Mouse (Mus musculus) neural tube, embryonic 14.5 days (tissue): ENCODE results near the gene Git1. TPM values are rescaled to one million over a fixed set of nuclear protein-coding genes. Genes with fewer than 3 reads are reported as not detected.

Source experiments
- ATAC-seq: fragments of 200-750 bp; cut with Nextera tagmentation; 2 replicates; pipeline ENCODE4 v1.8.0; 2017; ENCODE audit warnings: low read depth, mild to moderate bottlenecking, moderate TSS enrichment, moderate library complexity
- H3K27ac ChIP-seq: fragments of 300-500 bp; sonication (generic); 2 replicates; pipeline ENCODE4 v1.5.1; 2014; ENCODE audit warnings: low read depth, mild to moderate bottlenecking, control low read depth, low read length, moderate library complexity, mixed read lengths
- H3K27me3 ChIP-seq: fragments of 300-500 bp; sonication (generic); 2 replicates; pipeline ENCODE4 v1.6.1; 2014; ENCODE audit warnings: low read length; ENCODE audit not compliant: control insufficient read depth, insufficient read depth
- H3K36me3 ChIP-seq: fragments of 300-500 bp; sonication (generic); 2 replicates; pipeline ENCODE4 v1.6.1; 2014; ENCODE audit warnings: low read length, mixed read lengths; ENCODE audit not compliant: control insufficient read depth, insufficient read depth
- H3K4me1 ChIP-seq: fragments of 300-500 bp; sonication (generic); 2 replicates; pipeline ENCODE4 v1.6.1; 2014; ENCODE audit warnings: low read length; ENCODE audit not compliant: control insufficient read depth, insufficient read depth
- H3K4me2 ChIP-seq: fragments of 300-500 bp; sonication (generic); 2 replicates; pipeline ENCODE4 v1.6.1; 2014; ENCODE audit warnings: mild to moderate bottlenecking, low read depth, low read length, control low read depth
- H3K4me3 ChIP-seq: fragments of 300-500 bp; sonication (generic); 2 replicates; pipeline ENCODE4 v1.5.1; 2014; ENCODE audit warnings: low read depth, low read length, control low read depth, mixed read lengths
- H3K9ac ChIP-seq: fragments of 300-500 bp; sonication (generic); replicated peaks from 2 replicates; pipeline ENCODE4 v1.6.1; 2014; ENCODE audit warnings: low read depth, mild to moderate bottlenecking, control low read depth, low read length, mixed read lengths
- H3K9me3 ChIP-seq: fragments of 300-500 bp; sonication (generic); 2 replicates; pipeline ENCODE4 v1.6.1; 2016; ENCODE audit warnings: low read length; ENCODE audit not compliant: control insufficient read depth
- WGBS: fragments of 180-500 bp; shearing (Covaris S2); extraction: QIAGEN DNeasy Blood & Tissue Kit; methylation state at CpG from one replicate; pipeline ENCODE4 v1.1.7; 2014; 5-methylcytosine and 5-hydroxymethylcytosine counted together
- polyA plus RNA-seq: library from polyadenylated mRNA; unstranded; fragments of >200 nt; fragmentation: Nextera tagmentation; extraction: Ambion mirVana; gene quantifications from 2 replicates; pipeline ENCODE4 v1.2.1, GENCODE M21; 2014

Gene Git1
- polyA plus RNA-seq, 1 experiment from 2014 or later, result 20.3 TPM

DNA sequence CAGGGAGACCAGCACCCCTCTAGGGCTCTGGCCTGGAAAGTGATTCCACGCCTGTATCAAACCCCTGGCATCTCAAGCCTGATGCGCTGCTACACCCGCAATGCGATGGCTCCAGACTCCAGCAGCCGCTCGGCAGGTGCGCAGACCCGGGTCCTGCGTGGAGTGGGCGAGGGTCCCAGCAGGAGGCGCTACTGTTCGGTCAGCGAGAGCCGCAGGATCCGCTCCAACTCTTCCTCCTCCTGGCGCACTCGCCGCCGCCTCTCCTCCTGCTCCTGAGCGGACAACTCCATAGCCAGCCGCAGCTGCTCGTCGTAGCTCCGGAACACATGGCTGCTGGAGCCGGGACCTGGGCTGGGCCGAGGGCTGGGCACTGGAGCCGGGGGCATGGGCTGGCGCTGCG lies 22.0 kb upstream of the Git1 start:
- no peak overlapping the region for H3K9ac ChIP-seq
- H3K4me1 ChIP-seq, result no peaks in the 10 kb centered on the region
- H3K4me3 ChIP-seq, result no peak overlapping the region
- H3K27ac ChIP-seq, result no peak overlapping the region
- H3K4me2 ChIP-seq, result no peak overlapping the region
- H3K9me3 ChIP-seq, result no peaks in the 10 kb centered on the region
- H3K27me3 ChIP-seq, result peaks cover 5% of the 10 kb centered on the region; the same call in 1 of the 2 replicates
- peaks cover 43% of the 10 kb centered on the region for H3K36me3 ChIP-seq
- no peak for ATAC-seq
- 70% methylated on average over 29 of the region's 29 CpGs for WGBS

DNA sequence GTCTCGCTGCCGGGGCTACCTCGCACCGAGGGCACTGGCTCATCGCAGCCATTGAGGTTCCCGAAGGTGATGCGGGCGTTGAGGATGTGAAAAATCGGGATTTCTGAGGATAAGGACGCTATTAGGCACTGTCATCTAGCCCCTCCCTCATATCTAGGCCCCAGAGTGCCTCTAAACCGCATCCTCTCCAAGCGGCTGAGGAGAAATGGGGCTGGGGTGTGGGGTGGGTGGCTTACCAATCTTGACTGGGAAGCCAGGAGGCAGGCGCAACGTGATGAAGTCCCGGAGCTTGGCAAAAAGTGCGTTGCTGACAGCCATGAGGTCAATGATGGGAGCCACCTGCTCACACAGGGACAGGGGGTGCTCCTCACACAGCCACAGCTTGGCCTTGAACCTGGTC lies 20.6 kb upstream of the Git1 start:
- H3K4me3 ChIP-seq, result no peak overlapping the region
- no peaks in the 10 kb centered on the region for H3K4me1 ChIP-seq
- H3K27me3 ChIP-seq, result no peaks in the 10 kb centered on the region; the same call in 1 of the 2 replicates
- no peak overlapping the region for H3K9ac ChIP-seq
- no peaks in the 10 kb centered on the region for H3K9me3 ChIP-seq
- ATAC-seq, result no peak
- H3K4me2 ChIP-seq, result no peak overlapping the region
- peaks cover 46% of the 10 kb centered on the region for H3K36me3 ChIP-seq
- H3K27ac ChIP-seq, result no peak overlapping the region
- WGBS, result 92% methylated on average over 16 of the region's 16 CpGs

DNA sequence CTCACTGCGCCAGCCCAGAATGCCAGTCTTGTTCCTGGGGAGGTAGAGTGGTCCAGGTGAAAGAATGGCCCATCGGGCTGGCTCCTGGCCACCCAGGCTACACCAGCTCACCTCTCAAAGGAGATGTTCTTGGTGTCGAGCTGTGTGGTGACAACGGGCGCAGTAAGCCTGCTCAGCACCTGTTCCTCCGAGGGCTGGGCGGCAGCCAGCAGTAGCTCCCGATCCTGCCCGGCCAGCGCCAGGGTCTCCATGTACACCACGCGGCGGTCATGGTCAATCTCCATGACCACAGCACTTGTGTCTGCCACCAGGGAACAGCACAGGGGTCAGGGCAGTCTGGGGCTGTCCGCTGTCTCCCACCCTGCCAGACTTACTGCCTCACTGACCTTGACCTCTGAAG lies 17.1 kb upstream of the Git1 start:
- H3K9me3 ChIP-seq, result no peaks in the 10 kb centered on the region
- H3K36me3 ChIP-seq, result peaks cover 41% of the 10 kb centered on the region
- no peaks in the 10 kb centered on the region for H3K4me1 ChIP-seq

DNA sequence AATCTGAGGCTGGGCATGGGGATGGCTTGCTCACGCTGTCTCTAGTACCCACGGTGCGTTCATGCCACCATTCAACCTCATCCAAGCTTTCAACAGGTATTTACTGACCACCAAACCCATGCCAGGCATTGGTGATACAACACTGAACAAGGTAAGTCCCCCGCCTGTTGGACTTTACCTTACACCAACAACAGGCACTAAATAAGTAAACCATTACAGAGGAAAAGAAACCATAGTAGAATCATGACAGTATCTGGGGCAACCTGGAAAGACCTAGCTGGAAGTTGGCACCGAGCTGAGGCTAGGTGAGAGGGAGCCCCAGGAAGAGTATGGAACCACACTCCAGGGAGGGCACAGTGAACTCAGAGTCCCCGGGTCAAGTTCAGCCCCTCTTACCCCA lies 16.5 kb upstream of the Git1 start:
- no peak for ATAC-seq
- H3K9ac ChIP-seq, result no peak overlapping the region
- H3K4me3 ChIP-seq, result no peak overlapping the region
- H3K27me3 ChIP-seq, result no peaks in the 10 kb centered on the region
- no peak overlapping the region for H3K4me2 ChIP-seq
- H3K4me1 ChIP-seq, result no peaks in the 10 kb centered on the region
- no peak overlapping the region for H3K27ac ChIP-seq
- 95% methylated on average over 6 of the region's 6 CpGs for WGBS
- no peaks in the 10 kb centered on the region for H3K9me3 ChIP-seq
- H3K36me3 ChIP-seq, result peaks cover 34% of the 10 kb centered on the region

More for the DNA sequence above, 17.1 kb upstream of the Git1 start:
- Histone ChIP-seq H3K4me3 (no peak overlapping the region), H3K9ac (no peak overlapping the region), H3K27me3 (no peaks in the 10 kb centered on the region), H3K27ac (no peak overlapping the region), H3K4me2 (no peak overlapping the region)
- ATAC-seq, result no peak
- WGBS, result 93% methylated on average over 14 of the region's 14 CpGs

DNA sequence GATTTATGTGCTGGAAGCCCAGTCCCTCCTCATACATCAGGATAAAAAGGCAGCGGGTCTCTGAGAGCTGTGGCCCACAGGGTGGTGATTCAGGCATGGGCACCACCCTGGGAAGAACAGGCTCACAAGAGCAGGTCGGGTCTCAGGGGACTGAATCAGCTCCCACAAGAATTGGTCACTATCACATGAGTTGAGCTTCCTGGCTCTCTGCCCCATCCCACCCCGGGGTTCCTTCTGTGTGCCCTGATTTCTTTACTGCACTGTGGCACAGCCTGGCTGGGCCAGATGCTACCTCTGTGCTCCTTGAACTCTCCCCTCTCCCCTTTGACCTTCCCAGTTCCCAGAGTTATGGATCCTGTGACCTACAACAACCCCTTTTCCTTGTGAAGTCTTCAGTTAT lies 10.3 kb upstream of the Git1 start:
- 58% methylated on average over 3 of the region's 3 CpGs for WGBS

DNA sequence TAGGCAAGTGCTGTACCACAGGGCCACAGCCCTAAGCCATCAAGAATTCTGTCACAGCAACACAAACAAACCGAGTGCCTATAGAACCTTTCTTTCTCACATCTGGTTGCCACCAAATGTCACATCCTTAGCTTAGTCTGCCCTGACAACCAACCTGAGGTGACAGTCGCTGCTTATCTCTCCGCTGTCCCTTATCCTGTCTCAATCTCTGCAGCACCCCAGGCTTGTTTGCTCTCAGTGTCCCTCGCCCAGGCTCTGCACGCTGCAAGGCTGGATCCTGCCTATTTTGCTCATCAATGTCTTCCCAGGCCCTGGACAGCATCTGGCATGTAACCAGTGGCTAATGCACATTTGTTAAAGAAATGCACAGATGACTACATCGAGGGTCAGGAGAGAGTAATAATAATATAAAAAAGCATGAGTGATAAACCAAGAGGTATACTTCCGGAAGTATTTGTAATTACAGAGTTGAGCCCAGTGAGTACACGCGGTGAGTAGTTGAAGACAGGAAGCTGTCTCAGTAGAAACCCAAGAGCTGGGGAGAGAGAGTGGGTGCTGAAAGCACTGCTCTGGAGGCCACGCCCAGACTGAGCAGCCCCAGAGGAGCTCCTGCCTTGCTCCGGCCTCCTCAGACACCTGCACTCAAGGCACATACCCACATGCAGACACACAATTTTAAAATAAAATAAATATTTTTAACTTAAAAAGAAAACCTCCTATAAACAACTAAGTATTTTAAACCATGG lies 9.7 kb upstream of the Git1 start:
- Histone ChIP-seq H3K9ac (no peak overlapping the region), H3K27me3 (no peaks in the 10 kb centered on the region), H3K36me3 (no peaks in the 10 kb centered on the region), H3K4me3 (no peak overlapping the region), H3K9me3 (no peaks in the 10 kb centered on the region), H3K27ac (no peak overlapping the region; the same call in 1 of the 2 replicates), H3K4me2 (no peak overlapping the region), H3K4me1 (peaks cover 50% of the 10 kb centered on the region)
- no peak for ATAC-seq
- WGBS, result 63% methylated on average over 11 of the region's 11 CpGs

More for the DNA sequence above, 10.3 kb upstream of the Git1 start:
- H3K27ac ChIP-seq, result no peak overlapping the region
- H3K9me3 ChIP-seq, result no peaks in the 10 kb centered on the region
- no peaks in the 10 kb centered on the region for H3K27me3 ChIP-seq
- no peak for ATAC-seq
- H3K4me3 ChIP-seq, result no peak overlapping the region
- peaks cover 46% of the 10 kb centered on the region for H3K4me1 ChIP-seq
- no peak overlapping the region for H3K9ac ChIP-seq
- no peaks in the 10 kb centered on the region for H3K36me3 ChIP-seq
- H3K4me2 ChIP-seq, result no peak overlapping the region

DNA sequence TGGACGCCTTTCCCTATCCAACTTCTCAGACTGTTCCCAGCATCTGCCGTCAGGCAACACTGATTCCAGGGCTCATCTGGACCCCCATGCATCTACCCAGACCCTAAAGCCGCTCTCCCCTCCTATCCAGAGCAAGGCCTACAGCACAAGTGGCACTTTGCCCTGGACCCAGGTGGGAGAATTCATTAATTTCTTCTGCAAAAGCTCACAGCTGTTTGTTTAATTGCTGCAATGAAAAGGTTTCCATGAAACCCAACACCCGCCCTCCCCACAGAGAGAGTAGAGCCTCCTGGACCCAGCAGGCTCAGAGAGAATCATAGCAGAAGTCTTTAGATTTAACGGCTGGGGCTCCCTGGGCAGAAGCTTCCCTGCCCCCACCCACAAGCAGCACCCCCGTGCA lies 8.1 kb upstream of the Git1 start:
- no peaks in the 10 kb centered on the region for H3K27me3 ChIP-seq
- H3K4me1 ChIP-seq, result peaks cover 54% of the 10 kb centered on the region
- WGBS, result 24% methylated on average over 6 of the region's 6 CpGs
- H3K4me2 ChIP-seq, result no peak overlapping the region; the same call in 1 of the 2 replicates
- no peak overlapping the region for H3K9ac ChIP-seq
- H3K27ac ChIP-seq, result peak overlapping the region; percentile 3; the same call in 1 of the 2 replicates
- ATAC-seq, result no peak
- H3K36me3 ChIP-seq, result no peaks in the 10 kb centered on the region
- no peaks in the 10 kb centered on the region for H3K9me3 ChIP-seq
- H3K4me3 ChIP-seq, result no peak overlapping the region

DNA sequence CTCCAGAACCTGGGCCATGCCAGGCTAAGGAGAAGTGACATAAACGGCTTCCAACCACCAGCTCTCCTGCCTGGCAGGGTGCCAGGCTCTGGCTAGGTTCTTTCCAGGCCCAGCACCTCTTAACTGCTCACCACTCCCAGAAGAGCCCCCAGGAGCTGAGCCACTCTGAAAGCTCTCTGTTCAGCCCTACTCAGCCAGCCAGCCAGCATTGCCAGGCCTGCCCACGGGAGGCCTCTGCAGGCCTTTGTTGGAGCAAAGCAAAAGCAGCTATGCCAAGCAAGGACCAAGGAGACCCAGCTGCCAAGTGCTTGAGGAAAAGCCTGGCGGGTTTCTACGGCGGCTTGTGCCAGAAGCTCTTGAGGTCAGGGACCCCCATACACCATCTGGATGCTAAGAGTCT lies 6.6 kb upstream of the Git1 start:
- H3K4me3 ChIP-seq, result peak overlapping the region; percentile 1; the same call in 1 of the 2 replicates
- peak overlapping the region; percentile 71 for H3K4me2 ChIP-seq
- H3K9ac ChIP-seq, result peak overlapping the region; percentile 32; the same call in 1 of the 2 replicates
- H3K9me3 ChIP-seq, result no peaks in the 10 kb centered on the region
- H3K36me3 ChIP-seq, result no peaks in the 10 kb centered on the region
- peak overlapping the region; percentile 67 for H3K27ac ChIP-seq
- no peaks in the 10 kb centered on the region for H3K27me3 ChIP-seq
- 30% methylated on average over 5 of the region's 5 CpGs for WGBS
- ATAC-seq, result no peak
- H3K4me1 ChIP-seq, result peaks cover 63% of the 10 kb centered on the region

DNA sequence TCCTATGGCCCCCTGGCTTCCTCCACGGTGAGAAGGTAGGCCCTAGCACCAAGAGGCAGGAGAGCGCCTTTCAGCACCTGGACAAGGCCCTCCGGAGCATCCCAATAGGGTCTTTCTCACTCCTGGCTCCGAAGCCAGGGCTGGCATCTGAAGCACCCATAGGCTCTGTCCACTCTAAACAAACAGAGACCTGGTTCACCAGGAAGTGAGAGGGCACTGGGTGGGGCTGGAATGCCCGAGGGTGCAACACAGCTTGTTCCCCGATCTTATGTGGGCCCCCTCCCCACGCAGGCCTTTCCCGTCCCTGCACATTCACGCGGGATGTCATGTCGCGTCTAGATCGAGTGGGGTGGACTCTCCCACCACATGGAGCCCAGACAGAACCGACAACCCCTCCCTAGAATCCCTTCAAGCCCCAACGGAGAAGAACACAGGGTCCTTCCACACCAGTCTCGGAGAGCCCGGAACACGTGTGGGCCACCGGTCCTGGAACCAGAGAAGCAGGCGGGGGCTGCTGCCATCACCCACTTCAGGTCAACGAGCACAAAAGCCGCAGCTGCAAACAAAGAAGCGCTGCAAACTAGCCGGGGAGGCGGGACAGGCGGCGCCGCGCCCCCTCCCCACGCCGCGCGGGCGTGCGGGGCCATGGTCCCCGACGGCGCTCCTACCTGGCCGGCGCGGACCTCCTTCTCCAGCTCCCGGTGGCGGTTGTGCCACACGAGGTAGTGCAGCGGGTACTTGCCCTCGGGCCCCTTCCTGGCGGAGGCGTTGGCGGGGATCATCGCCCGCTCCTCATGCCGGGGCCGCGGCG lies 4.4 kb upstream of the Git1 start:
- peak overlapping the region; percentile 99 for H3K4me3 ChIP-seq
- no peak for ATAC-seq
- H3K4me2 ChIP-seq, result peak overlapping the region; percentile 71
- H3K27ac ChIP-seq, result peak overlapping the region; percentile 92
- H3K27me3 ChIP-seq, result no peaks in the 10 kb centered on the region
- H3K36me3 ChIP-seq, result no peaks in the 10 kb centered on the region
- 3% methylated on average over 35 of the region's 55 CpGs for WGBS
- peaks cover 60% of the 10 kb centered on the region for H3K4me1 ChIP-seq
- H3K9me3 ChIP-seq, result no peaks in the 10 kb centered on the region
- peak overlapping the region; percentile 94 for H3K9ac ChIP-seq
